Mouse (Mus musculus) large intestine, adult 2 months (tissue): Measurements from ENCODE around the gene Cdv3. TPM values are rescaled to one million over a fixed set of nuclear protein-coding genes. Genes with fewer than 3 reads are reported as not detected.

Experiments used
- DNase-seq: peaks from one replicate; pipeline ENCODE4 v3.0.0-alpha.2; 2012; ENCODE audit warnings: low read depth, low spot score
- WGBS: fragments of 180-500 bp; shearing (Covaris S2); methylation state at CpG from one replicate; pipeline ENCODE4 v1.1.7; 2018; 5-methylcytosine and 5-hydroxymethylcytosine counted together
- polyA plus RNA-seq: library from polyadenylated mRNA; depleted of rRNA; stranded (reverse); fragments of >200 nt; gene quantifications from 2 replicates; pipeline ENCODE4 v1.2.3, GENCODE M21; 2012; rRNA removed

Gene Cdv3
- 28.7 and 33.4 TPM in 2 replicates for polyA plus RNA-seq

GRCm38 (mm10) chr9:103365290-103366247, at the start of gene Cdv3:
Gene Cdv3, minus strand, starts transcription at chr9:103365840.
- DNase-seq, result peak; percentile 99
- 2% methylated on average over 90 of the region's 95 CpGs for WGBS

DNA sequence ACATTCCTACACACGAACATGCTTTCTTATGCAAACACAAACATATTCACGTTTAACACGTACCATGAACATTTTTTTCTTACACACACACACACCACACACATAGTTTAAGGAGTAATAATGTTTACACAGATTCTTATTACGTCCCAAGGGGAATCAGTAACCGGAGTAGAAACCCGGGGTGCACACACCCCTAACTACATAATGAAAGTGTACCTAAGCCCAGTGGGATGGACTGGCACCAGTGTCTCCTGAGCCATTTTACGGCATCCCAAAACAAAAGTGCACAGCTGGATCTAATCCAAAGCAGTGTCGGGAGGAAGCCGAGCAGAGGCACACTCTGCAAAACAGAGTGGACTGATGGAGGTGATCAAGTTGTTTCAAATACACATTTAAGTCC, 47.8 kb upstream of the Cdv3 start:
- WGBS, result 21% methylated on average over 9 of the region's 9 CpGs
- no peak for DNase-seq

GRCm38 (mm10) chr9:103409119-103409518, 43.5 kb upstream of the Cdv3 start:
- 74% methylated on average over 2 of the region's 2 CpGs for WGBS
- DNase-seq, result no peak

GRCm38 (mm10) chr9:103408136-103408777, 42.6 kb upstream of the Cdv3 start:
- WGBS, result 53% methylated on average over 4 of the region's 4 CpGs
- DNase-seq, result no peak

DNA sequence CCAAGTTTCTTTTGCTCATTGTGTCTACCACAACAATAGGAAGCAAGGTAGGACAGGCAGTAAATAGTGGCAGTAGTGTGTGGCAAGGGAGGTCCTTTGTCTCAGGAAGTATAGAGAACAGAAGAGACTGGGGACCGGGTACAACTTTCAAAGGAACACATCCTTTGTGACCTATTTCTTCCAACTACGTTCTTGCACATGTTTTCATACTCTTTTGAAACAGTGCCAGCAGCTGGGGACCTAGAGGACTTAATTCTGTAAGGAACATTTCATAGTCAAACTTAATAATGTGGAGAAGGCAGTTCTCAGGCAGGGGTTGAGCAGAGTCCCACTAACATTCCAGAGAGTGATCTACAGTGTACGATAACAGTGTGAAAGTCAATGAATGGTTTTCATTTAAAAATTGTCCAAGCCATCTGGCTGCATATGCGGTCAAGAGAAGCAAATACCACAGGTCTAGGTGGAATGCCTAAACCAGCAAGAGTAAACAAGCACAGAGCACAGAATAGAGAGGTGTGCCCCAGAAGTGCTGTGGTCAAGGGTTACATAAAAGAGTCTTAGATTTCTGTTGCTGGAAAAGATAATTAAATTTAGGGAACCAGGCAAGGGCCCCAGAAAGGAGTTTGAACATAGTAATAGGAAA, 37.8 kb upstream of the Cdv3 start:
- no peak for DNase-seq
- WGBS, result 42% methylated on average over 4 of the region's 4 CpGs

- no peak for DNase-seq
- WGBS, result 30% methylated on average over 21 of the region's 21 CpGs
Observed at GRCm38 (mm10) chr9:103398509-103399157, 33.0 kb upstream of the Cdv3 start.

DNA sequence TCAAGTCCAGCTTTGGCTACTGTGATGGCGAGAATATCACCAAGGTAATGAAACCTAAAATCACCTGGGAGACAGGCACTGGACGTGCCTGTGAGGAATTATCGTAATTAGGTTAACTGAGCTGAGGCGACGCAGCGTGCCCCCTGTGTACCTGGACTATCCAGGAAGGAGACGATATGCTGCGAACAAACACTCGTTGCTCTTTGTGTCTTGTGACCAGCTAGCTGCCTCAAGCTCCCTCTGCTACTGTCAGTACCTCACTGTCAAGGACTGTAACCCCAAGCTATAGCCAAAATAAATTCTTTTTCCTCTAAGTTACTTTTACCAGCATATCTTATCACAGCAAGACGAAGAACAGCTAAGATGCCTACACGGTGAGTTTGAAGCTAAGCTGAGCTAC, 27.6 kb upstream of the Cdv3 start:
- 87% methylated on average over 11 of the region's 11 CpGs for WGBS
- no peak for DNase-seq

DNA sequence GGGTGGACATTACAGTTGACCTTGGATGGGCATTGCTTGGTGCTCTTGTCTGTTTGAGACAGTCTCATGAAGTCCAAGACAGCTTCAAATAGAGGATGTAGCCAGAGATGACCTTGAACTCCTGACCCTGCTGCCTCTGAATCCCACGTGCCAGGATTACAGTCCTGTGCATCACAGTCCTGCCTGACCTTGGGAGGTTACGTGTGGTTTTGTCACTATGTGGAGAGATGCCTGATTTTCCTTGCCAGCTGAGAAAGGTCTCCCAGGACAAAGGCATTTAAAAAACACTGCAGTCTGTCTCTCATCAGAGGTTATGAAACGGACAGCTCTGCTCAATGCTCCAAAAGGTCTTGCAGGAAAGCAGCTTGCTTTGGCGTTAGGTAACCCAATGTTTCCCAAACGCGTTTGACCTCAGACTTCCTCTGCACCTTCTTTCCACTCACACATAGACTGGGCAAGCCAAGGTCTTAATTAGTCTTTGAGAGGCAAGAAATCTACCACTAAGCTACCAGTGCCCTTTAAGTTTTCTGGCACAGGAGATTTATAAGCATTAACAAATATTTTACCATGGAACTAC, 26.2 kb upstream of the Cdv3 start:
- WGBS, result 60% methylated on average over 6 of the region's 6 CpGs
- no peak for DNase-seq

DNA sequence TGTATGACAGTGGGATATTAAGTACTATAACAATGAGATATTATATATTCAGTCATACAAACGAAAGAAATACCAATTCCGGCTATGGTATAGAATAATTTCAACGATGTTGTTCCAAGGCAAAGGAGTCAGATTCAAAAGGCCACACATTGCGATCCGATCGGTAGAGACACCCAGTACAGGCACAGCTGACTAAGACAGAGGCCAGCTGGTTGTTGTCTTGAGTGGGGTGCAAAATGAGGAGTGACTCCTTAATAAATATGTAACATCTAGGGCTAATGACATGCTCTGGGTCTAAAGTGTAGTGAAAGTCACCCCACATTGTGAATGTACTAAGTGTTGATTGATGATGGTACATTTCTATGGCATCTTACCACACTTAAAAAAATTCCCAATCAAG, 23.6 kb upstream of the Cdv3 start:
- DNase-seq, result no peak
- 91% methylated on average over 6 of the region's 6 CpGs for WGBS

DNA sequence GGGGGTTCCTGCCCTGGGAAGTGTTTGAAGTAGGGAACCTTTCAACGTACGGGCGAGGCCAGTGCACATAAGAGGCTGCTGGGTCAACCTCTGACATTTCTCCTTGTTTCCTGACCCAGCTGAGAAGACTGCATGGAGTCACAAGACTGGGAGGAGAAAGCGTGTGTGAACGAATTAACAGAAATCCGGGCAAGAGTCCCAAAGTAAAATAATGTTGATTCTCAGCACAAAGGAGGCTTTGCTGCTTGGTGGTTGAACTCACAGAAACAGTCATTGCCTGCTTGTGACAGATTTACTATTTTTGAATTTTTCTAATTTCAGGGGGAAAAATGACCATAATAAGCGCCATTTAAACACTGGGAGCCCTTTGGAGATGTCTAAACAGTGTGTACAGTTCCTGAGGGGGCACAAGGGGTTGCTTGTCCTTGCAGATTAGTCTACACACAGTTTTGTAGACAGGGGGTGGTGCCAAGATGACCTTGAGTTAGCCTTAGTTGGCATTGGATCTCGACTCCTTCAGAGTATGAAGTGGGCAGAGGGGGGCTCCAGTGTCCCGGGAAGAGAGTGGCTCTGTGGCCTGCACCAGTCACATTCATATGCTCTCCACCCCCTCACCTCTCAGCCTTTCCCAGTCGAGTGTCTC, 21.5 kb upstream of the Cdv3 start:
- DNase-seq, result no peak
- 48% methylated on average over 10 of the region's 10 CpGs for WGBS

GRCm38 (mm10) chr9:103386573-103386972, 20.9 kb upstream of the Cdv3 start:
- whole genome bisulfite sequencing, result 71% methylated on average over 5 of the region's 5 CpGs
- no peak for DNase-seq

DNA sequence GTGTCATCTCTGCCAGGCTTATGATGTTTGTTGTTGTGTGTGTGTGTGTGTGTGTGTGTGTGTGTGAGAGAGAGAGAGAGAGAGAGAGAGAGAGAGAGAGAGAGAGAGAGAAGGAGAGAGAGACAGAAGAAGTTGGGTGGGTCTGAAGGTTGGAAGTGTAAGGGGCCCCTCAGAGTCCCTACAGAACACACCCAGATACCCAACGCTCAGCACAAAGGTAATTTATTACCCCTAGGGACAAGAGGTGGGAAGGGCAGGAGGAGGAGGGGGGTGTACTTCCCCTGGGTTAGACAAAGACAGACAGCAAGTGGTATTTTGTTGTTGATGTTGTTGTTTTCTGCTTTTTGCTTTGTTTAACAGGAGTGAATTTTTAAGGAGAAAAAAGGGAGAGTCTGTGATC, 20.0 kb upstream of the Cdv3 start:
- no peak for DNase-seq
- 26% methylated on average over 1 of the region's 1 CpGs for WGBS

DNA sequence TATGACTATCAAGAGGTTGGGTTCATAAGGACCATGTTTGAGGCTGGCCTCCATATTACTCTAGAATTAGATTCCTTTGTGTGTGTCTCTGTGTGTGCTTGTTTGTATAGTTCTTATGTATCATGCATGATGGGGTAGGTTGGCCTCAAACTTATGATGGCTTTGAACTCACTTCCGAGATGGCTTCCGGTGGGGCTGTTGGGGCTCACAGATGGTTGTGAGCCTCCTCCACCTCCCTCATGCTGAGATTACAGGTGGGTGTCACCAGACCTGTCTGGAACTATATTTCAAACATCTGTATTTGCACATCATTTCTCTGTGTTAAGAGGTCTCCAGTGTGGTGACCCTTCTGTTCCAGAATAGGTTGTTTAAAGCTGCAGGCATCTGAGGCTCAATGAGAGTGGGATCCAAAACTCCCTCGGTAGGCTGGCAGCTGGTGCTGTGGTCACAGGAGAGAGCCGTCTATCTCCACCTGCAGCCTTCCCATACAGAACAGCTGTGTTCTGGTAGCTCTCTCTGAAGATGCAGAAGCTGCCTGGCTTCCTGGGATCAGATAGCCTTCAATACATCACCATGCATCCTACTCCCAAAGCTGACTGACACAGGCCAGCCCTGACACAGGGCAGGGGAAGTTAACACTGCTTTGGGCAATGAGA, 18.6 kb upstream of the Cdv3 start:
- no peak for DNase-seq
- WGBS, result 68% methylated on average over 4 of the region's 4 CpGs

DNA sequence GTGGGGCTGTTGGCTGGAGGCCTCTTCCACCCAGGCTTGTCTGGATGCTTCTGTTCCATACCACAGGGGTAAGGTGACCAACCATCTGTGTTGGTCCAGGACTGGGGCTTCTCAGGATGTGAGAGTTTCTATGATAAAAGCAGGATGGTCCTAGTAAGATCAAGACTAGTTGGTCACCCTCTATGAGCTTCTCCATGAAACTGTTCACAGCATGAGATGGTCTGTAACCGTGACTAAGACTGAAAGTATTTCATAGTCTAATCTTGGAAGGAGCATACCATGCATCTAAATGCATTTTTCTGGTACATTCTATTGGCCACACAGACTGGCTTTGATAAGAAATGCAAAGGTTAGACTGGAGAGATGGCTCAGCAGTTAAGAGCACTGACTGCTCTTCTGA, 17.9 kb upstream of the Cdv3 start:
- DNase-seq, result no peak
- WGBS, result 100% methylated on average over 1 of the region's 1 CpGs

- 53% methylated on average over 6 of the region's 6 CpGs for WGBS
- DNase-seq, result no peak
Observed at GRCm38 (mm10) chr9:103382989-103383388, 17.3 kb upstream of the Cdv3 start.

DNA sequence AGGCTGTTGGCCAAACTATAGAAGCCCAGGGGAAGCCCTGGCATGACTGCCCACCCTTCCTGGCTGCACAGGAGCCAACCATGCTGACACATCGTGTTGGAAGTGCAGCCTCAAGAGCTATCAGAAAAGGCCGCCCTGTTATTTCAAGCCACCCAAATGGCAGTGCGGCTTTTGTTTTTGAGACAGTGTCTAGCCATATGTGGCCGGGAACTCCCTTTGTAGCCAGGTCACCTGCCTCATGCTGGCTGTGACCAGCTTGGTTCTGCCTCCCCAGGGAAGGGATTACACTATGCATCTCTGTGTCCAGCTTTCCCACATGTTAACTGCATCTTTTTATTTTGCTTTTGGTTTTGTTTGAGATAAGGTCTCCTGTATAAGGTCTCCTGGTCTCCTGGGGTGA, 14.9 kb upstream of the Cdv3 start:
- 92% methylated on average over 4 of the region's 4 CpGs for WGBS
- no peak for DNase-seq

- WGBS, result 78% methylated on average over 9 of the region's 9 CpGs
- DNase-seq, result no peak
Observed at GRCm38 (mm10) chr9:103379199-103379598, 13.6 kb upstream of the Cdv3 start.

DNA sequence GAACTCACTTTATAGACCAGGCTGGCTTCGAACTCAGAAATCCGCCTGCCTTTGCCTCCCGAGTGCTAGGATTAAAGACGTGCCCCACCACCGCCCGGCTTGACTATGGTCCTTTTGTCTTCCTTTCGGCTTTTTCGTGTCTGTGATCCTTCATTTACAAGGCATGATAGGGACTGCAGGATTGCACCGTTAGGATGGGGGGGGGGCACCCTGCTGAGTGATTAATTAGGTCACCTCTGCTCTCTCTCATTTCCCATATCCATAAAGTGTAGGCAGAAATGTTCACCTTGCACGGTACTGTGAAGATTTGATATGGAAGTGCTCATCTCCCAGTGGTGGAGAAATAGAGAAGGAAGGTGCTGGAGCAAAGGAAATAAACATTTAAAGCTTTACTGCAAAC, 13.0 kb upstream of the Cdv3 start:
- DNase-seq, result no peak
- WGBS, result 80% methylated on average over 10 of the region's 10 CpGs
